Mouse (Mus musculus) spleen, adult 2 months (tissue): ENCODE data around the gene Ttc13.
A peak's percentile ranks its signal among the peaks of the same experiment; 100 is the strongest.

ENCODE experiments used
- CTCF ChIP-seq: fragments of 200-500 bp; IDR thresholded peaks from 2 replicates; pipeline ENCODE4 v1.5.1; 2011; ENCODE audit warnings: mild to moderate bottlenecking, inconsistent platforms; ENCODE audit not compliant: insufficient read depth, insufficient read length, insufficient replicate concordance; ENCODE audit errors: extremely low read depth
- POLR2A ChIP-seq: fragments of 200-500 bp; IDR thresholded peaks from 2 replicates; pipeline ENCODE4 v1.6.1; 2011; ENCODE audit warnings: low read depth, low read length, inconsistent platforms

DNA sequence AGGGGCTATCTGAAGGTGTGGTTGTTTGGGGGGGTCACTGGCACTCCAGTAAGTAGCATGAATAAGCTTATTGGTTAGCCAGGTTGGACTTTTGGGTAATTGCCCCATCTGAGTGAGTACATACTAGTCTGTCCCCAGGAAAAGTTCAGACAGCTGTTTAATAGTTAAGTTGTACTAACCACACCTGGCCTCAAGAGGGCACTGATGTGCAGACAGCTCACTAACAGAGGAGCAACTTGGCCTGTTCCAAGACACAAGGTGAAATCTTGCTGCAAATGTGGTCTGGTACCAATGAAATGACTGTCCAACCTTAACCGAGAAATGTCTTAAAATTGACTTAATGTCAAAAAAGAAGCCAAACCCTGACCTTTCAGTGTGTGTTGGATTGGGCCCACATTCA, 17.5 kb upstream of the Ttc13 start:
- TF ChIP-seq CTCF (peak; percentile 51; the same call in 1 of the 2 replicates), POLR2A (no peak)
